Mouse (Mus musculus): ENCODE measurements around the gene Csf3r.

The Csf3r gene

GRCm38 (mm10) chr4:126025801-126026200 is 1.5 kb downstream of the Csf3r start:
- Histone ChIP-seq H3K27me3 (ENCODE audit: control insufficient read depth, insufficient read depth, low read length, poor library complexity, severe bottlenecking) (no peaks in the 10 kb centered on the region), H3K36me3 (ENCODE audit: control insufficient read depth, insufficient read depth, low read length, poor library complexity, severe bottlenecking) (no peaks in the 10 kb centered on the region)
- DNase-seq (ENCODE audit: low read depth, low spot score), result no peak

DNA sequence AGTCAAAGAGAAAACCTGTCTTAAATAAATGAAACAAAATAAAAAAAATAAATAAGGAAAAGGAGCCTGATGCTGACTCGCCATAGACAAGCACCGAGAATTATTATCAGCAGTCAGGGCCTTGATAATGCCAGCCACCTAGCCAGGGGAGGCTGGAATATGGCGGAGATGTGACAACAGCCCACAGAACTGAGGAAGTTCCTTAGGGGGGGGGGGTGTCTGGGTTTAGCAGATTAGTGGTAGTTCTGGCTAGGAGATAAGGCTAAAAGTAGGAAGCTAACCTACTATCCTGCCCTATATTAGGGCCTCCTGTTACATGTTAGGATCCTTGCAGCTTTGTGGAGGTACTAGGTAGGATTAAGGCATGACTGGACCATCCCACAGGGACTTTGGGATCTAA is 3.6 kb downstream of the Csf3r start:
- Histone ChIP-seq H3K27me3 (ENCODE audit: control insufficient read depth, insufficient read depth, low read length, poor library complexity, severe bottlenecking) (no peaks in the 10 kb centered on the region), H3K36me3 (ENCODE audit: control insufficient read depth, insufficient read depth, low read length, poor library complexity, severe bottlenecking) (no peaks in the 10 kb centered on the region)
- DNase-seq (ENCODE audit: low read depth, low spot score), result no peak

DNA sequence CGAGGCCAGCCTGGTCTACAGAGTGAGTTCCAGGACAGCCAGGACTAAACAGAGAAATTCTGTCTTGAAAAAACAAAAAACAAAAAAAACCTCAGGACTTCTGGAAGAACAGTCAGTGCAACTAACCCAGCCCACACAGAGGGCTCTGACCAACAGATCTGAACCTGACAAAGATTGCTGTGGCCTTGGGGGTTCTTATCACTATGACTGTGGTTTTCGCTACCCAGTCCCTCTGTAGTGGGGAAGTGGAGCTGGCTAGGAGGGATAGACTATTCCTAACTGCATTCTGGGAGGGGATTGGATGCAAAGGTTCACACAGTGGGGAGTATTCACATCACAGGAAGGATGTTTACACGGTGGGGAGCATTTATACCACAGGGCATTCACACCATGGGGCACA is 4.7 kb downstream of the Csf3r start:
- no peak for DNase-seq (ENCODE audit: low read depth, low spot score)
- Histone ChIP-seq H3K36me3 (ENCODE audit: control insufficient read depth, insufficient read depth, low read length, poor library complexity, severe bottlenecking) (no peaks in the 10 kb centered on the region), H3K27me3 (ENCODE audit: control insufficient read depth, insufficient read depth, low read length, poor library complexity, severe bottlenecking) (no peaks in the 10 kb centered on the region)

- H3K27me3 ChIP-seq (ENCODE audit: control insufficient read depth, insufficient read depth, low read length, poor library complexity, severe bottlenecking), result no peaks in the 10 kb centered on the region
- peak; percentile 12 for DNase-seq (ENCODE audit: low read depth, low spot score)
- H3K36me3 ChIP-seq (ENCODE audit: control insufficient read depth, insufficient read depth, low read length, poor library complexity, severe bottlenecking), result no peaks in the 10 kb centered on the region
Measured at GRCm38 (mm10) chr4:126030705-126031104, 6.4 kb downstream of the Csf3r start.

- H3K27me3 ChIP-seq (ENCODE audit: control insufficient read depth, insufficient read depth, low read length, poor library complexity, severe bottlenecking), result no peaks in the 10 kb centered on the region
- no peaks in the 10 kb centered on the region for H3K36me3 ChIP-seq (ENCODE audit: control insufficient read depth, insufficient read depth, low read length, poor library complexity, severe bottlenecking)
- no peak for DNase-seq (ENCODE audit: low read depth, low spot score)
Measured at GRCm38 (mm10) chr4:126035413-126035812, 11.1 kb downstream of the Csf3r start.

DNA sequence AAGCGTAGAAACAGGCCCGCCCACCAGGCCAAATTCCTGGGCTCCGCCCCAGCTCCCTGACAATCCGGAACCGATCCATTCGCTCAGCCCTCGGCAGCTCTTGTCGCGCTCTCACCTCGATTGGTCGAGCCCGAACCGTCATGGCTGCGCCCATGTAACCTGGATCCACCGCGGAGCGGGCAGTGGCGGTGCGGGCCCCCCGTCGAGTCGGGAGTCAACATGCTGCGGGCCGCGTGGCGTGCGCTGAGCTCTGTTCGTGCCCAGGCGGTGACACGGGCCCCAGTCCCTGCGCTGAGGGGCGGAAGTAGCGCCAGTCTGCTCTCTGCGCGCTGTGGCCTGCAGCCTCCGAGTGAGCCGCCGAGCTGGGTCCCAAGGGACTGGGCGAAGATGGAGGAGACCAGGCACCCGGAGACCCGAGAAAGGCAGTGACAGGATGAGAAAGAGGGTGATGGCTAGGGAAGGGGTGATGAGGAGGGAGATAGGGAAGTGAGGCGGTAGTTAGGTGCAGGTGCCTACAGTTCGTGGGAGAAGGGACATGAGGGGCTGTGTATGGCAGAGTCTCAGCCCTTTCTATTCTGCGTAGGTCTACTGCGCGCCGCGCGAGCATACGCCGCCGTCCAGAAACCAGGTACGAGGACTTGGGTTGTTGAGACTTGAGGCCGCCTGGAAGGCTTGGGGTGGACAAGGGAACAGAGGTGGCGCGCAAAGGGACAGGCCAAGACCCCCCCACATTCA is 22.7 kb downstream of the Csf3r start, which contains the start of gene Mrps15:
Mrps15 (plus strand) TSS at position 75 of the 735 bp plus-strand sequence.
- Histone ChIP-seq H3K27me3 (ENCODE audit: control insufficient read depth, insufficient read depth, low read length, poor library complexity, severe bottlenecking) (no peaks in the 10 kb centered on the region), H3K36me3 (ENCODE audit: control insufficient read depth, insufficient read depth, low read length, poor library complexity, severe bottlenecking) (no peaks in the 10 kb centered on the region; the same call in 1 of the 2 replicates)
- DNase-seq (ENCODE audit: low read depth, low spot score), result peak; percentile 85

DNA sequence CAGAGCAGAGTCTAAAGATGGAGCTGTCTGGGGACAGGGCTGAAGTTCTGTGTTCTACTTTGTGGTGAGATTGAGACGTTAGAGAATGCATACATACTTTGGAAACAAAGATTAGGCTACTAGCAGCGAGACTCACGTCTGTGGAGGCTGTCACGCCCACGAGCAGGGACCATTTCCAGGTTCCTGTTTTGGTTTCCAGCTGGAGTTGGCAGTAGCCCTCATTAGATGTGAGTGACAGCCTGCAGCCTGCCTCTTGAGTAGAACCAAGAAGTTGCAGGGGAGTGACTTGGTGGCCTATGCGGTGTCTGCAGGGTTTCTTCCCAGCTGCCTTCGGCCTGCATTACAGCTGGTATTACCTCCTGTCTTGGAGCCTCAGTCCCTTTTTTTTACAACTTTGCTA is 27.3 kb downstream of the Csf3r start:
- DNase-seq (ENCODE audit: low read depth, low spot score), result no peak
- no peaks in the 10 kb centered on the region for H3K27me3 ChIP-seq (ENCODE audit: control insufficient read depth, insufficient read depth, low read length, poor library complexity, severe bottlenecking)
- peaks cover 5% of the 10 kb centered on the region for H3K36me3 ChIP-seq (ENCODE audit: control insufficient read depth, insufficient read depth, low read length, poor library complexity, severe bottlenecking)

DNA sequence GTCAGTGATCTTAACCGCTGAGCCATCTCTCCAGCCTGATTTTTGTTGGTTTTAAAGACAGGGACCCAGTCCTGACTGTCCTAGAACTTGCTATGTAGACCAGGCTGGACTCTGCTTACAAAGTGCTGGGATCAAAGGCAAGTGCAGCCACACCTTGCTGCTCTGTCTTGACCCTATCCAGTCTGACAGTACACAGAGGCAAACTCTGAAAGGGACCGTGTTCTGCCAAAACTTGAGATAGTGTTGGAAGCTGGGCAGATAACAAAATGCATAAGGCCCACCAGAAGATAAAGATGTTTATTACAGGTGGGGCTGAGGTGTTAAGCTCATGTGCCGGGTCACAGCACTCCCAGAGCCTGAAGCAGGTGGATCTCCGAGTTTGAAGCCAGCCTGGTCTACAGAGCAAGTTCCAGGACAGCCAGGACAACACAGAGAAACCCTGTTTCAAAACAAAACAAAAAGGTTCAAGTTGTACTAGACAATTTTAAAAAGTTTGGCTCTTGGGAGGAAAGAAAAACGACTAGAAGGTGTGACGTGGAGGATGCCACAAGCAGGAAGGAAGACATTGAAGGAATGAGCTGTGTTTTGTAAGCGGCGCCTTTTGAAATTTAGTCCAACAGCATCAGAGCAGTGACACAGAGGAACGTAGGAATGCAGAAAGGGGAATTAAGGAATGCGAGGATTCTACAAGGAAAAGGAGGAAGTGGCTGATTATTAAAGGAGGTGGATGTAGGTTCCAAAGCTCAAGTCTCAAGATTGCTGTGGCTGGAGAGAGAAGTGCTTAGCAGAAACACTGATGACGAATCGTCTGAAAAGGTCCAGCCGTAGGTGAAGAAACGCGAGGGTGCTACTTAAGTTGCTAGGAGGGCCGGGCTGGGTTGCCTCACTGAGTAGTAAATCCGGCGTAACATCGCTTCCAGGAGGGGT is 33.1 kb downstream of the Csf3r start:
- Histone ChIP-seq H3K36me3 (ENCODE audit: control insufficient read depth, insufficient read depth, low read length, poor library complexity, severe bottlenecking) (peaks cover 5% of the 10 kb centered on the region), H3K27me3 (ENCODE audit: control insufficient read depth, insufficient read depth, low read length, poor library complexity, severe bottlenecking) (no peaks in the 10 kb centered on the region)
- DNase-seq (ENCODE audit: low read depth, low spot score), result no peak

GRCm38 (mm10) chr4:126058134-126058996 is 34.0 kb downstream of the Csf3r start, which contains the start of gene Oscp1:
Gene Oscp1, plus strand, starts transcription at chr4:126058565.
- Histone ChIP-seq H3K27me3 (ENCODE audit: control insufficient read depth, insufficient read depth, low read length, poor library complexity, severe bottlenecking) (no peaks in the 10 kb centered on the region), H3K36me3 (ENCODE audit: control insufficient read depth, insufficient read depth, low read length, poor library complexity, severe bottlenecking) (peaks cover under 1% of the 10 kb centered on the region)
- DNase-seq (ENCODE audit: low read depth, low spot score), result peak; percentile 93

DNA sequence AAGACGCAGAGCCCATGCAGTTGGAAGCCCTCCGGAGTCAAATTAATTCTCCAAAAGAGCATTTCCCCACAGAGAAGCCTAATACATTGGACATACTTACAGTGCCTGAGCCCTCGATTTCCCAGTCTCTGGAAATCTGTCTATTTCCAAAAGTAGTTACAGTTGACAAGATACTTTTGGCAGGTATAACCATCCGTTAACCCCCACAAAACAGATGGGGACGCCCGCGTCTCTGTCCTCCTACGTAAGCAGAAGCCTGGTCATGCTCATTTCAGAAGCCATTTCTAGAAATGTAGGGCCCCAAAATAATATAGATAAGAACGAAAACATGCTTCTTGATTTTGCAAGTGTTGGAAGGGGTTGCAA is 34.6 kb downstream of the Csf3r start:
- no peak for DNase-seq (ENCODE audit: low read depth, low spot score)
- no peaks in the 10 kb centered on the region for H3K27me3 ChIP-seq (ENCODE audit: control insufficient read depth, insufficient read depth, low read length, poor library complexity, severe bottlenecking)
- no peaks in the 10 kb centered on the region; the same call in 1 of the 2 replicates for H3K36me3 ChIP-seq (ENCODE audit: control insufficient read depth, insufficient read depth, low read length, poor library complexity, severe bottlenecking)

GRCm38 (mm10) chr4:126062856-126063255 is 38.5 kb downstream of the Csf3r start:
- no peak for DNase-seq (ENCODE audit: low read depth, low spot score)
- Histone ChIP-seq H3K36me3 (ENCODE audit: control insufficient read depth, insufficient read depth, low read length, poor library complexity, severe bottlenecking) (no peaks in the 10 kb centered on the region), H3K27me3 (ENCODE audit: control insufficient read depth, insufficient read depth, low read length, poor library complexity, severe bottlenecking) (no peaks in the 10 kb centered on the region)

DNA sequence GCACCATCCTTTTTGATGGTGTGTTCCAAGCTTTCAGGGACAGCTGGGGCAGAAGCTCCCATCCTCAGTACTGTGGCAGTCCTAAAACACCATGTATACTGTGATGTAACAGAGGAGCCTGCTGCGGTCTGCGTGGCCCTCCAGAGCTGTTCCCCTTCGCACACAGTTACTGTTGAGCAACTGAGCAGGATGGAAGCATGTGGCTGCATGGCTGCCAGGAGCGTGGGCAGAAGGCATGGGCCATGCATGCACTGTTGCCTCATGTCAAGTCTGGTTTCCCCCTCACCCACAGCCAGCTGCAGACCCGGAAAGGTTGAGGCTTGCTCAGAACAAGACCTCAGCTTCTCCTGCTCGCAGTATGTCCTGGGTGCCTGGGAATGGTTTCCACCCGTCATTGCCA is 40.9 kb downstream of the Csf3r start:
- Histone ChIP-seq H3K27me3 (ENCODE audit: control insufficient read depth, insufficient read depth, low read length, poor library complexity, severe bottlenecking) (no peaks in the 10 kb centered on the region), H3K36me3 (ENCODE audit: control insufficient read depth, insufficient read depth, low read length, poor library complexity, severe bottlenecking) (no peaks in the 10 kb centered on the region)
- no peak for DNase-seq (ENCODE audit: low read depth, low spot score)

DNA sequence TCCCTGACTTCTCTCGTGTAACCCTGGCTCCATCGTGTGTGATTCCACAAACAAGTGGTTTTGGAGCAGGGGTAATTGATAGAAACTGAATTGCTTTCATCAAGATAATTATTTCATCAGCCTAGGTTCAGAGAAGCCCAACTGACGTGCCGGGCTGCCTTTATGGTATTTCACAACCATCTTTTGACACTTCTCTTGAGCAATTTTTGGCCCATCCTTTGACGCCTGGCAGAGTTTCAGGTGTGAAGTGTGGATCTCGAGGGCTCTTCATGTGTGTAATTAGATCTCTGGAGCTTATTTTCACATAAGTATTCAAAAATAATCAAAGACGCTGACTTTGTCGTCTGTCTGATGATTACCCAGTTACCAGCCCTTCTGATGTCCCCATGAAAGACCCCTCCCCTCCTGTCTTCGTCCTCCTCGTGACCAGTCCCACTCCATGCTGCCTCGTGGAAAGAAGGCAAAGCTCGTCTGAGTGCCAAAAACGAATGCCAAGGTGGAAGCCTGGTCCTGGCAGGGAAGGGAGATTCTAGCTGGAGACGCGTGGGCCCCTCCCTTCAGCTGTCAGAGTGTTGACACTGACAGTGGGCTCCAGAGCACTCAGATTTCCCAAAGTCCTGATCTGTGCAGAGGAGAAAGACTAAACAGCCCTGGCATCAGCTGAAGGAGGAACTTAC is 43.2 kb downstream of the Csf3r start:
- DNase-seq (ENCODE audit: low read depth, low spot score), result no peak
- H3K36me3 ChIP-seq (ENCODE audit: control insufficient read depth, insufficient read depth, low read length, poor library complexity, severe bottlenecking), result no peaks in the 10 kb centered on the region

GRCm38 (mm10) chr4:126068842-126069241 is 44.5 kb downstream of the Csf3r start:
- no peaks in the 10 kb centered on the region; the same call in 1 of the 2 replicates for H3K27me3 ChIP-seq (ENCODE audit: control insufficient read depth, insufficient read depth, low read length, poor library complexity, severe bottlenecking)
- H3K36me3 ChIP-seq (ENCODE audit: control insufficient read depth, insufficient read depth, low read length, poor library complexity, severe bottlenecking), result no peaks in the 10 kb centered on the region
- DNase-seq (ENCODE audit: low read depth, low spot score), result no peak

More for the DNA sequence above, 43.2 kb downstream of the Csf3r start:
- H3K27me3 ChIP-seq (ENCODE audit: control insufficient read depth, insufficient read depth, low read length, poor library complexity, severe bottlenecking), result no peaks in the 10 kb centered on the region; the same call in 1 of the 2 replicates
